Mouse (Mus musculus): ENCODE results near the gene Npdc1.

The Npdc1 gene

DNA sequence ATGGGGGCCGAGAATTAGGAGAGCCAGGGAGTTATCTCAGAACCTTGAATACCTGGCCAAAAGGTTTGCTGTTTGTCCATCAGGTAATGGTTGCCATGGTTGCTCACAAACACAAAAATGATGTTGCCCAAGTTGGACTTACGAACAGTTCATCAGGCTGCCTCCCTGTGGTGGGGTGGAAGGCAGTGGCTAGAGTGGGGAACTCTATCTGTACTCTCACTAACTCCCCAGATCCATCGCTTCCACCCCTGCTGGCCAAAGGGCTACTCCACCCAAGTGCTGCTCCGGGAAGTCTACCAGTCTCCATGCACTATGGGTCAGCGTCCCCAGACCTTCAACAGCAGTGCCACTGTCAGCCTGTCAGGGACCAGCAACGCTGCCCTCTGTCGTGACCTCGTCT, at the start of gene Npdc1:
Npdc1 (plus strand) TSS at position 301 of the 400 bp plus-strand sequence.
- in situ Hi-C loops (cut with MboI; ENCODE audit: low sequenced_read_pairs) = no loop called here

DNA sequence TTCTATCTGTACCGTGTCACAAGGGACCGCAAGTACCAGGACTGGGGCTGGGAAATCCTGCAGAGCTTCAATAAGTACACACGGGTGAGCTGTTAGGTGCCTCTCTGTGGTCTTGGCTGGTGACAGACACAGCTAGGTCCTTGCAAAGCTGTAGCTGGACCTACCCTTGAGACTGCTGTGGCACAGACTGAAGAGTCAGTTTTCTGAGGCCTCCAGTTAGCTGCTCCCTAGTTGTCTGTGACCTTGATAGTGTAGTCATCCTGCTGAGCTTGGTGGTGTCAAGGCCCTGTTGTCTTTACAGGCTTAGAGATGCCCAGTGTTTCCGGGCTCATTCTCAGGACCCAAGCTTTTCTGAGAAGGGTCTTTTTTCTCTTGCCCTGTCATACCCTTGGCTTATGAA, 49.7 kb upstream of the Npdc1 start:
- in situ Hi-C loops (cut with MboI; ENCODE audit: low sequenced_read_pairs) = no loop called here

DNA sequence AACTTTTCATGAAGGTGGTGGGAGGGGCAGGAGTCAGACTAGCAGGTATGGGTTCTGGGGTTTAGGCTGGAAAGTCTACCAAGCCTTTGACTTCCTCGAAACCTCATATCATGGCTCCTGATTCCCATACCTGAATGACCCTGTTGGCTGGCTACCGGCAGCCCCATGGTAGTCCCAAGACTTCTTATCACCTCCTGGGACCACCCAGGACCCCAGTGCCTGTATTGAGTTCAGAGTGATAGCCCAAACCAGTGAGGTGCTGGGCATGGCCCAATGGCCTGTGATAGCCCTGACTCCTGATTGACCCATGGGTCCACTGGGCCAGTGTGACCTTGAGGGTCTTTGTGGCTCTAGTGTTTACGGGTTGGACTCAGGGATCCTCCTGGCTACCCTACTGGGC, 48.5 kb upstream of the Npdc1 start:
- in situ Hi-C loops (cut with MboI; ENCODE audit: low sequenced_read_pairs) = no loop called here

DNA sequence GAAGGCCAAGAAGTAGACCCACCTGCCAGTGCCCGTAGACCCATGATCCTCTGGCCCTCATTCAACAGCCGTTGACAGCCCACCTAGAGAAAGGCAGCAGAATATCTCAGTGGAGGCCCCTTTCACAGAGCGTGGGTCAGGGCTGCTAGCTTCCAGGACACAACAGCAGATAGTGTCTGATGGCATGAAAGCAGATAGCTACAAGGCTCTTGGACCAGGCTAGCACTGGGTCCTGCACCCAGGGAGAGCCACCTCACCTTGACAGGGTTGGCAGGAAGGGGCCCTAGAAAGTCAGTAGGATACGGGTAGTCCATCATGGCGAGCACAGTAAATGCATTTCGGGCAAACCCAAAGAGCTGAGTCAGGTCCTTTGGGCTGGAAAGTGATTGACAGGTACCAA, 44.9 kb upstream of the Npdc1 start:
- in situ Hi-C loops (cut with MboI; ENCODE audit: low sequenced_read_pairs) = no loop called here

DNA sequence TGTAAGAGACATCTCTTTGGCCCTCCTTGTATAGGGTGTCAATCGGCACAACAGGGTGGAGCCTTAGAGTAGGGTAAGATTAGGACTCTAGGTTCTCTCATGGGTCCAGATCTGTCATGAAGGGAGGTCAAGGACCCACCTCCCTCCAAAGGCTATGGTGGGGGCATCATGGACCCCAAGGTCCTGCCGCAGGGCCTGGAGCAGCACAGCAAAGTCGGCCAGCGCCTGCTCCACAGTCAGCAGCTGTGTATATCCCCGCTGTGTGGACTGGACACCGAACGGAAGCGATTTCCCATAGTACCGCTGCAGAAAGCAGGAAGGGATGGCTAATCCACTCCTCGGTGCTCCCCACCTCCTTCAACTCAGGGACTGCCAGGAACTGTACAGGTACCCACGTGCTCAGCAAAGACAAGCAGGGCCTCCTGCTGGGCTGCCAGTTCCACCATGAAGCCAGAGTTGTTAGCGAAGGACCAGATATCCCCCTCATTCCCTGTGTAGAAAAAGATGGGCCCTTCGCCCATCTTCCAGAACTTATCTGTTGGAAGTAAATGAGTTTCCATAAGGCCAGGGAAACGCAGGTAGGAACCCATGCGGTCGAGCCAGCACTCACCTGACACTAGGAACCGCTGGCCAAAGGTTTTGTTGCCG, 43.6 kb upstream of the Npdc1 start:
- in situ Hi-C loops (cut with MboI; ENCODE audit: low sequenced_read_pairs) = no loop called here

DNA sequence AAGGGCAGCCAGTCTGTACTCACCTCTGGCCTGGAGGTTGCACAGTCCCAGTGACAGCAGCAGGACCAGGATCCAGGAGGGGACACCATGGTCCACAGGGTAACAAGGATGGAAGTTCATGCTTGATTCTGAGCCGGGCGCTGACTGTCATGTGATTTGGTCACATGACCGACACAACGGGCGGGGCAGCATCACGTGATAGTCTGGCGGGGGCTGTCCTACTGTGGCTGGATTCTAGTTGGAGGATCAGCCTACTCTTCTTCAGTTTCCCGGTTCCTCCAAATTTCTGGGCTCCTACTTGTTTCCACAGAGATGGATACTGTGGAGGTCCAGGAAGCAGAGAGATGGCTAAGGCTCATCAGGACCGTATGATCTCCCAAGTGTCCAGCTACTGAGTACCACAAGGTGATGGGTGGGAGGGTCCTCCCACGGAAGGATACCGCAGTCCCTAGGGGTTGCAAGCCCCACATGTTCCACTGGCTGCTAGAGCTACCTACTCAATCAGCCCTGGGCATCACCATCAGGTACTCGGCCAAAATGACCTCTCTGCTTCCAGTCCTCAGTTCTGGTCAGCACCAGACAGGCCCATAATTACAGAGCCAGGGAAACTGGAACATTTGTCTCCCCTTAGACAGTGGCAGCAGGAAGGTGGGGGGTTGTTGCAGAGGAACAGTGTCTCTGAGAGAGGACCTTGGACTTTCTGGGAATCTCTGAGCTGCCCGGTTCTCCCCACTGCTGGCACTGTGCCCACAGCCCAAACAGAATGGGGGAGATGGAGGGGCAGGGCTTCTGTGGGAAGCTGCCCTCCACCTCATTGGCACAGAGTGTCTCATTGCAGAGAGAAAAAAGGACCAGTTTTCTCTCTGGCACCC, 42.7 kb upstream of the Npdc1 start, which contains the start of gene Dpp7:
Dpp7 (minus strand) TSS at position 152 of the 872 bp plus-strand sequence.
- in situ Hi-C loops (cut with MboI; ENCODE audit: low sequenced_read_pairs) = no loop called here

DNA sequence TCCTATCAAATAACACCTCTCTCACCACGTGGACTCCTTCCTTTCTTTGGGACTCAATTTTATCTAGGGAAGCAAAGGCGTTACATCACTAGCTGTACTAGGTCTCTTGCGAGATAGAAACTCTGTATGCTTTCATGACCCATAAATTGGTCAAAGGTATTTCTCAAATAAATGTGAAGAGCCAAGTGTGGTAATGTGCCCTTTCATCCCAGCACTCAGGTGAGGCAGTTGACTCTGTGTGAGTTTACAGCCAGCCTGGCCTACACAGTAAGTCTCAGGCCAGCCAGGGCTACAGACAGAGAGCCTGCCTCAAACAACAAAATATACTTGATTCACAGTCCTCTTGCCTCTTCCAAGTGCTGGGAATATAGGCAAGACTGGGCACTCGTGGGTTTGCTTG, 39.3 kb upstream of the Npdc1 start:
- in situ Hi-C loops (cut with MboI; ENCODE audit: low sequenced_read_pairs) = no loop called here

DNA sequence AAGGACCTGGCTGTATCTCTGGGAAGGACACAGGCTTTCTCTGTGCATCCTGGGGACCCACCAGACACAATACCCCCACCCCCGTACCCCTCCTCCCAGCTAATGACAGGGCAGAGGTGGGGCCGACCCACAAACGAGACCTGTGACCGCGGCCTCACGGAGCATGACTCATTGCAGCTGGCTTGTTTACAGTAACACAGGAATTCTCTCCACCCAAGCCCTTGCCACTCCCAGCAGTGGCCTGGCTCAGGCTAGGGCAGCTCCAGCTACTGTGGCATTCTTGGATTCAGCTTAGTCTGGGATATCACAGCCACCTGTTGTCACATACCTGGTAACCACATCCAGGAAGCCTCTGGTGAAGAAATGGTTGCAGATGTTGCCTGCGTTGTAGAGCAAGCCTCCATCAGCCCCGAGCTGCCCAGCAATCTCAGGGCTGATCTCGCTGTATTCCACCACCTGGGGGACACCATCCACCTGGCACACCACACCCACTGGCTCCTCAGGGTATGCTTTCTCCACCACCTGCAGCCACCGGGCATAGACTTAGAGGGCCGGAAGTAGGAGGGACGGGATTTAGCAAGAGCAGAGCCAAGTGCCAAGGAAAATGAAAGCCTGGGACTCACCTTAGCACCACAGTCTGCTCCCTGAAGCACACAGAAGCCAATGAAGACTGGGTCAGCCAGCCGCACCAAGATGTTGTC, 35.5 kb upstream of the Npdc1 start:
- in situ Hi-C loops (cut with MboI; ENCODE audit: low sequenced_read_pairs) = no loop called here

DNA sequence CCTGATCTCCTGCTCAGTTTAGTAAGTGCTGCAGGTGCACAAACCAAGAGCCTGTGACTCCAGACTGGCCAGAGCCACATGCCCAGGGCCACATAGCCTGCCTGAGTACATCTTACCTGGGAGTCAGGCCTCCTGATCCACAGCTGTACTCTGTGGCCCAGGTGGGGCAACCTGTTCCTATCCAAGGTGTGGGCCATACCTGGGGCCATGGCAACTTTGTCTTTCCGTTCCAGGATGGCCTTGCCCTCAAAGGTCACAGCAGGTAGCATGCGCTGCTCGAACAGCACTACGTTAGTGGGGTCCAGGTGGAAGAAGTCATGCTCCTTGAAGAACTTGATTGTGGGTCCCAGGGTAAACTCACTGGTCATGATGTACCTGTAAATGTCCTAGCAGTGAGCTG, 34.8 kb upstream of the Npdc1 start:
- in situ Hi-C loops (cut with MboI; ENCODE audit: low sequenced_read_pairs) = no loop called here

DNA sequence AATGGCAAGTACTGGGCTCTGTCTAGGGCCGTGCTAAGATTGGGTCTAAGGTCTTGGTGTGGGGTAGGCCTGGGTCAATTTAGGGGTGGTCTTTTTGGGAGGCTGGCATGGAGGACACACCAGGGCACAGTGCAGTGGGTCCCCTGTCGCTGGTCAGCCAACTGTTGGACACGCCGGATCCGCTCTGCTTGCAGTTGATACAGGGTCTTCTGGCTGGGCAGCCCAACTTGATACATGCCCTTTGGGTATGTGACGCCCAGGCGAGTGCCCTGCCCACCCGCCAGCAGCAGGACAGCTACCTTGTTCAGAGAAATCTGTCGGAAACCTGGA, 34.4 kb upstream of the Npdc1 start:
- in situ Hi-C loops (cut with MboI; ENCODE audit: low sequenced_read_pairs) = no loop called here

DNA sequence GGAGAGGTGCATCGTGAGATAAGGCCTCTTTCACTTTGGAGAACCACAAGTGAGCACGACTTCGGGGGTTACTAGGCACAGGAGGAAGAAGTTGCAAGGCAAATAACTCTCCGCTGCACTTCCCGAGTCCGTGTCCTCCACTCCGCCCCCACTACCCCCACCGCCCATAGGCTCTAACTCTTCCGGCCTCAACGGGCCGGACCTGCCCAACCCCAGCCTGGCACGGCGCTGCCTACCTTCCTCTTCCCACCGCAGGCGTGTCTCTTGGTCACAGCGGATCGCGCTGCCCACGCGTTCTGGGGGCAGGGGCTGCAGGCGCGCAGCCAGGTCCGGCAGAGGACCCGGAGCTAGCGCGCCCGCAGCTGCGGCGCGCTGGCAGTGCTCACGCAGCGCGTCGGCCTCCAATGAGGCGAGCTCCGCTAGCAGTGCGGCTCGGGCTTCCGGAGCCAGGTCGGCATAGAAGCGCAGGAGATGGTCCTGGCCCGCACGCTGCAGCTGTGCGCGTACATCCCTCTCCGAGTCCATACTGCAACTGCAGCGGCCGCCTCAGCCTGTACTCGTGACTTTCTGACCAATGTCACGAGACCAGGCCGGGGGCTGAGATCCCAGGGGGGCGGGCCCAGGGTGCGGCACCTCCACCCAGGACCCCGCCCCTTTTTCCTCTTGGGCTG, 33.9 kb upstream of the Npdc1 start, which contains the start of gene Uap1l1:
Uap1l1 (minus strand) TSS at position 592 of the 671 bp plus-strand sequence.
- in situ Hi-C loops (cut with MboI; ENCODE audit: low sequenced_read_pairs) = no loop called here

DNA sequence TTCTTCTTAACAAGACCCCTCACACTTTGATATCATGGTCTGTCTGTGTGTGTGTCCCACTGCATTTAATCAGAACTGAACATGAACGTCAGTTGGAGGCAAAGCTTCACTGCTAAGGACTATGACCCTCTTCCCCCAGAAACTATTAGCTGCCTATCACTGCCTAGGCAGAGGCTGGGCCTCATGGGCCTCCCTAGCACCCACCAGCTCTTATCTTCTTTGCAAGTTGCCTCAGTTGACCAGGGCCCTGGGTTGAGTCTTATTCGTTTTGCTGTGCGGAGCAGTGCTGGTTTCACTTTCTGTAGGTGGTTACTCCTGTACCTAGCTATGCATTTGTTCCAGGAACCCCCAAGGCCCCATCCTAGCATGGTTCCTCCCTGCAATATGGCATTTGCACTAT, 29.2 kb upstream of the Npdc1 start:
- in situ Hi-C loops (cut with MboI; ENCODE audit: low sequenced_read_pairs) = no loop called here

DNA sequence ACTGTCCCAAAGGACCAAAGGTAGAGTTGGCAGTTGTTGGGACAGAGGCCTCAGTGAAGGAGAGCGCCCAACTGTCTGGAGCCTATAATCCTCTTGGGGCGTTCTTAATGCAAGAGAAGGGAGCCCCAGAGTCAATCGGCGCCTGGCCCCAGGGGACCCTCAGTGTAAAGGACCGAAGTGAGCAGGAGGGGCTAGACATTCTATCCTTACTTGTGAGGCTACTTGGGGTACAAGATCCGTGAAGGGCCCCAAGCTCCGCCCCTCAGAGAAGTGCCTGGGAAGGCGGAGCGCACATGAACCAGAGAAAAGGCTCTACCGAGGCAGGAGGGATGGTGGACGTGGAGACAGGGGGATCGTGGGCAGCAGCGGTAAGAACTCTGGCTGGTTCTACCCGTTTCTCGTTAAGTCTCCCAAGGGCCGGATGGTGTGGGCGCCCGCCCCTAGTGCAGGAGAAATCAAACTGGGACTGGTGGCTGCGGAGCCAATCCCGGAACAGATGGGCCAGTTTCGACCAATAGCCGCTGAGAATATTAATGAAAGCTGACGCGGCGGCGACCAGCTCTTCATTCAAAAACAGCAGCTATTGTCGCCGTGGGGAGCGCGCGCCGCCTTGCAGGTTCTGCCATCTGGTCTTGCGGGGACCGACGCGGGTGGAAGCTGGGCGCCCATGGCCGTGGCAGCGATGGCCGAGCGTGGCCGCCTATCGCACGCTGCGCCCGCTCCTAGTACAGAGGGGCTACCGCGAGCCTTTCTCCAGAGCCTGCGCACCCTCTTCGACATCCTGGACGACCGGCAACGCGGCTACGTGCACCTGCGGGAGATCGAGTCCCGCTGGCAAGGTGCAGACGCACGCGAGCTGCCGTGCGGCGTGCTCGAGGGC, 27.1 kb upstream of the Npdc1 start, which contains the start of gene Sapcd2:
Sapcd2 (plus strand) TSS at position 558 of the 880 bp plus-strand sequence.
- in situ Hi-C loops (cut with MboI; ENCODE audit: low sequenced_read_pairs) = no loop called here

DNA sequence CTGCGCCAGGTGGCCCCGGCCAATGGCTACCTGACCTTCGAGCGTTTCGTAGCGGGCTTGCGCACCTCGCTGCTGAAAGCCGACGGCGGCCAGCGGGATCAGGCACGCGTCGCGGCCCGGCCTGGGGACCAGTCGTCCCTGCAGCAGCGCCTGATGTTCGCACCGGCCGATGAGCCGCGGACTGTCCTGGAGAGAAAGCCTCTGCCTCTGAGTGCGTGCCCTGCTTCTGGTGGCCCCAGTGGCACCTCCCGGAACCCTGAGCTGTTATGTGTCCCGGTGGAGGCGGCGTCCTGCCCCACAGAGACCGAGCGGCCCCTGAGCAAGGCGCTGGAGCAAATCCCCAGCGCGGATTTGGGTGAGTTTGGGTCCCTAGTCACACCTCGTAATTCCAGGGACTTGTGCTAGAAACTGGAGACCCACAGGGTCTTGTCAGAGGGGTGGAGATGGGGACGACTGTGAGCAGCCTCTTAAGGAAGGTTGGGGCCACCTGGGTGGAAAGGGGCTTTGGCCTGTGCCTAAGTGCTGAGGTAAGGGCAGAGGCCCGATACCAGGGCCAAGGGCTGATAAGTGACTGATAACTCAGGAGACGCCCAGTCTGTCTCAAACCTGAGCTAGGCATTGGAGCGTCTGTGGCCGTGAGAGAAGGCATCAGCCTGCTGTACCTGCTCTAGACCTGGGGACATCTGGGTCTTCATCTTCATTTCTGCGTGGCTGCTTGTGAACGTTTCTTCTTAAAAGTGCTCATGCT, 26.3 kb upstream of the Npdc1 start:
- in situ Hi-C loops (cut with MboI; ENCODE audit: low sequenced_read_pairs) = no loop called here

DNA sequence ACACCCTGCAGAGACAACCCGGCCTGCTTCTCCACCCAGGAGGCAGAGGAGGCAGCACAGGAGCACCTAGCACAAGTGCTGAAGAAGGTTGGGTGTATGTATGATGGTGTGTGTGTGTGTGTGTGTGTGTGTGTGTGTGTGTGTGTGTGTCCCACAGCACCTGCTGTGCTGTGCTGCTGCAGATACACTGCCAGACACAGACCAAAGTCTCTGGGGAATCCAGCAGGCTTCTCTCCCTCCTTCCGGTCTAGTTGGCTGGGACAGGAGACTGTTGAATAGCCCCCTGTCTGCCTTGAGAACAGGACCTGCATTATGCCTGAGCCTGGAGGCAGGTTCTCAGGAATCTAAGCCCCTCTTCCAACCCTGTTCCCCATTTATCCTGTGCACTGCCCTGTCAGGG, 25.7 kb upstream of the Npdc1 start:
- in situ Hi-C loops (cut with MboI; ENCODE audit: low sequenced_read_pairs) = no loop called here

DNA sequence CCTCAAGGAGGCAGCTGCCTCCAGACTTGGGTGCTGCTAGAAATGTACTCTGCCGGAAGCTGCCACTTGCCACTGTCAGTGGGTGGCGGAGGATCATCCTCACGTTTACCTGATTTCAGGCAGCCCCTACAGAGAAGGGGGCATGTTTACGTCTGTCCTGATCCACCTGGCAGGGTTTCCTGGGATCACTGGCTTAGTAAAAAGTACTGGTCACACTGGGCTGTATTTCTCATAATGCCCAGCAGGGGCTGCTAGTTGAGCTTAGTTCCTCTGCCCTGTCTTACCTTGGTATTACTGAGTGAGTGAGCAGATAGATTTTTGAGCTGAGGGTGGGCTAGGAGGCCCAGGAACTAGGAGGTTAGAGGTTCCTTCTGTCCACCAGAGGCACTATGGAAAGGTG, 22.6 kb upstream of the Npdc1 start:
- in situ Hi-C loops (cut with MboI; ENCODE audit: low sequenced_read_pairs) = no loop called here

DNA sequence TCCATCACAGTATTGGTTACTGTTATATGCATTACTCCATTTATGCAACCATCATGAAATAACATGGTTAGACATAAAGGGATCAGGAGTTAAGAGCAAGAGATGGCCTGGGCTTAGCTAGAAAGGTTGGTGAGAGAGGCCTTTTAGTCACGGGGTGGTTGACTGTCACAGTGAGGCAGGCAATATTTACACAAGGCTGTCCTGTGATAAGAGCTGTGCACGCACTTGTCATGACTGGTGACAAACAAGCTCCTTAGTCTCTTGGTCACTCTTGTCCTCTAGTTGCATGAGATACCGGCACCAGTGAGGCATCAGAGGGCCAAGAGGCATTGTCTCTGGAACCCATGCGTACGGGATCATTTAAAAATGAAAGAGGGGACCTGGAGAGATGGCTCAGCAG, 14.7 kb upstream of the Npdc1 start:
- in situ Hi-C loops (cut with MboI; ENCODE audit: low sequenced_read_pairs) = no loop called here

DNA sequence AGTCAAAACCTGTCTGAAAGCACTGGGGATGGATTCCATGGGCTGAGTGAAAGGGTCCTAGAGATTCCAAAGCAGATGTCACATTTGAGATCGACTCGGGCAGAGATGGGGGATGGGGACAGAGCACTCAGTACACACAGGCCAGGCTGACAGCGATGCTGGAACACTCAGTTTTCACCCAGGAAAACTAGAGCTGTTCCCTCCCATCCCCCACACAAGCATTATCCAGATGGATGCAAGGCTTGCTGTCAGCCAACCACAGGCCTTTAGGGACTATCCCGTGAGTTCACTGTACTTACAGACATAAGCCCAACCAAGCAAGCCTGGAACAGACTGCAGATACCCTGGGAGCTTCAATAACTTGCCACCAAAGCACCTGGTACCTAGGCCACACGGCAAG, 7.9 kb upstream of the Npdc1 start:
- in situ Hi-C loops (cut with MboI; ENCODE audit: low sequenced_read_pairs) = no loop called here
